Mouse (Mus musculus) layer of hippocampus, adult 9-11 months (tissue): ENCODE results near the gene AW011738.

ENCODE experiments used
- DNase-seq: peaks from one replicate; pipeline ENCODE4 v3.0.0; 2022

AW011738 gene

DNA sequence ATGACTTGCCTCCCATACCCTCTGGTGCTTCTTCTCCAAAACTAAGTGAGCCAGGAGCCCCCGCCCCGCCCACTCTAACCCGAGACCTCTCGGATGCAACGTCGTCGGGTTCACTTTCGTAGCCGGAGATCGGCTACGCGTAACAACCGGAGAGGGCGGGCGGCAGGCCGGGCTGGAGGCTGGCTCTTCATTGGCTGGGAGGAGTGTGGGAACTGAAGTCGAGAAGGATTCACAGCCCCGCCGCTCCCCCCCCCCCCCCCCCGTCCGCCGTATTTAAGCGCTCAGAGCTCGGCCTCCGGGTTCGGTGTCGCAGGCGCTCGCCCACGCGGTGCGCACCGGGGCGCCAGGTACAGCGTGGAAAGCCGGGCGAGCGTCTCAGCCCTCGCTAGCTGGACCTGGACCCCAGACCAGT is at the start of gene AW011738:
AW011738 (plus strand) TSS at position 304 of the 412 bp plus-strand sequence.
- DNase-seq, result peak; percentile 74

DNA sequence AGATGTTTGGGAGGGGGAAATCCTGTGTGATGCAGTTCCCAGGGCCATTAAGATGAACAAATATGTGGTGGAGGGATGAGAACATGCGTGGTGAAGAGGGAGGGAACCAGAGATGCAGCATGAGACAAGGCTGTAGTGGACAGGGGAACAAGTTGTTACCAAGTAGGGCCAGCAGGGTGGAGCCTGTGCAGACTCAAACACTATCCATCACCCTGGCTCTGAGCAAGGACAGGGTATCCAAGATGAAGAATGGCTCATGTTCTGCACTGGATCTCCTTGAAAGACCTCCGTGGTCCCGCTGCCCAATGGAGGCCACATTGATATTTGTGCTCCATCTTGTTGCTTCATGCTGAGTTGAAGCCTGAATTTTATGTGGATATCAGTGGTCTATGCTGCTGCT is 48.3 kb upstream of the AW011738 start:
- no peak for DNase-seq

- peak; percentile 1 for DNase-seq
Observed at GRCm38 (mm10) chr4:156166477-156166876, 36.6 kb upstream of the AW011738 start.

DNA sequence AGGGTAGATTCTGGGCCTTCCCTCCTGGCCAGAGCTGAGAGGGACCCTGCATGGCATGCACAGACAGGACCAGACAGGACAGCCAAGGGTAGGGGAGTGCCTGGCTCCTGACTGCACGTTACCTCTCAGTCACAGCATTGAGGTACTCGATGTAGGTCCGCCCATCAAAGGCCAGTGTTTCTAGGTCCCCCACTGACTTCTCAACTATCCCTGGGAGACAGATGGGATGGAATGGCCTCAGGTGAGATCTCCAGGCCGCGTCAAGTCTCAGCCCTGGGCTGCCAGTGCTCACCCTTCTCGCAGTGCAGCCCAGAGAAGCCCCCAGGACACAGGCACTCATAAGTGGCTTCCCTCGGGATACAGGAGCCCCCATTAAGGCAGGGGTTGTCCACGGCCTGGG is 34.5 kb upstream of the AW011738 start:
- no peak for DNase-seq

GRCm38 (mm10) chr4:156169129-156169528 is 34.0 kb upstream of the AW011738 start:
- peak; percentile 1 for DNase-seq

- DNase-seq, result no peak
Observed at GRCm38 (mm10) chr4:156171828-156172227, 31.3 kb upstream of the AW011738 start.

GRCm38 (mm10) chr4:156177630-156178029 is 25.5 kb upstream of the AW011738 start:
- DNase-seq, result no peak

DNA sequence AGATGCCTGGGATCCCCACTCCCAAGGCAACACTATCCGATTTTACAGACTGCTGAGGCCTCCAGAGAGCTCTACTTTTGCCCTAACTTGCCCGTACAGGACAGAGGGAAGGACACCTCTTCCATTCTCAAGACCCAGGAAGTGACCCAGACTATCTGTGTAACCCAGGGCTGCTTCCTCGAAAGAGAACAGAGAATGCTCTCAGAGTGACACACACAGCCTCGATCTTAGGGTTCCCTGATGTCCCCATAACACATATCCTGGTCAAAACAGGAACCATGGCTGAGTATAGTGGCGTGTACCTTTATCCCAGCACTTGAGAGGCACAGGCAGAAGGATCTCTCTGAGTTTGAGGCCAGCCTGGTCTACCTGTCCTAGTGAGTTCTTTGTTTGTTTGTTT is 19.4 kb upstream of the AW011738 start:
- no peak for DNase-seq

GRCm38 (mm10) chr4:156184291-156184954 is 18.7 kb upstream of the AW011738 start:
- DNase-seq, result no peak

DNA sequence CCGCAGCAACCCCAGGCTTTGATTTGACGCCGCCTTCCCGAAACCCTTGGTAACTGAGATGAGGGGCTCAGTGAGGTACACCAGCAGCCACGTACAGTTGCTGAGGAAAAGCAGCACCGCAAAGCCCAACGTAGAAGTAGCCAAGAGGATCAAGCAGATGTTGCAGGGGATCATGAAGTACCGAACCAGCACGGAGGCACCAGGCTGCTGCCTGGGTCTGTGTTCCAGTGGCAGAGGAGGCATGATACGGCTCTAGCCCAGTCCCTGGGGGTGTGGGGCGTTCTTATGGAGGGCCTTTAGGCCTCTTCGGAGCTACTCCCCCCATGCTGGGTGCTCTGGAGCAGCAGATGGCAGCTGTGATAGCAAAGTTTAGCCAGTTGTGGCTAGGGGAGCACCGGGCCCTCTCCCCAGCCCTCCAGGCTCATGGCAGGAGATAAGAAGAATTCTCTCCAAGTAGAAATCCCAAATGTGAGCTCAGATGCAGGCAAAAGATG is 17.6 kb upstream of the AW011738 start:
- no peak for DNase-seq

- DNase-seq, result peak; percentile 32
Observed at GRCm38 (mm10) chr4:156185950-156186850, 16.9 kb upstream of the AW011738 start.

GRCm38 (mm10) chr4:156188162-156188810 is 14.8 kb upstream of the AW011738 start:
- no peak for DNase-seq

GRCm38 (mm10) chr4:156188811-156189323 is 14.2 kb upstream of the AW011738 start:
- DNase-seq, result peak; percentile 42

DNA sequence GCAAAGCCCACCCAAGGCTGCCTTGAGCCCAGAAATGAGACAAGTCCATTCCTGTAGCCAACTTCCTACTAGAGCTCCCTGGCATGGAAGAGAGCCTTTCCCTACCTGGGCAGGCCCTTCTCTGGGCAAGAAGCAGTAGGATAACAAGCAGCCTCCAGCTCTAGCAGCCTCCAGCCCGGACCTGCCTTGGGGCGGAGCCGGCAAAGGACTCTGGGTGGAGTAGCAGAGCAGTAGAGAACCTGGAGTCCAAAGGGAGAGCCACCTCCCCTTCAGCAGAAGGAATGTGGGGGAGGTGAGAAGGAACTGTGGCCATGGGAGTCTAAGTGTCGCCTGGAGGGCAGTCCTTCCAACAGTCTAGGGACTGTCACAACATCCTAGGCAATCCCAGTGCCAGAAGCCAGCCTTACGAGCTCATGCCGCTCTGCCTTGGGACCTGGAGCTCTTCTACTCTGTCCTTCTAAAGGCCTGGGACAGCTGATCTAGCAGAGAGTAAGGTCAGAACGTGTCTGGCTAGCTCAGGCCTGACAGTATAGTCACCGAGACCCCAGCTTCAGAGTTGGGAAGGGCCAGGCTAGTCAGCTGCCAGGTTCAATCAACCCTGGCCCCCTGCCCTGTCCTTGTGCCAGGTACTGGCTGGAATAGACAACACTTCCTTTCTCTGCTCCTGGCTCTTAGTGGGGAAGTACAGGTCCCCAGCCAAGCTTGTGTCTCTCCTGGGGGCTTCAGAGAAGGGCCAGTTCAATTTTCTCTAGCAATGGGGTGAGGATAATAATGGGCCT is 10.5 kb upstream of the AW011738 start:
- no peak for DNase-seq

- DNase-seq, result no peak
Observed at GRCm38 (mm10) chr4:156193200-156193590, 9.9 kb upstream of the AW011738 start.

- DNase-seq, result no peak
Observed at GRCm38 (mm10) chr4:156193906-156194305, 9.2 kb upstream of the AW011738 start.

GRCm38 (mm10) chr4:156194346-156194745 is 8.8 kb upstream of the AW011738 start:
- no peak for DNase-seq

- peak; percentile 20 for DNase-seq
Observed at GRCm38 (mm10) chr4:156195927-156196870, 6.9 kb upstream of the AW011738 start.

- peak; percentile 42 for DNase-seq
Observed at GRCm38 (mm10) chr4:156197131-156197828, 5.8 kb upstream of the AW011738 start, which contains the start of gene Agrn. TSS of gene Agrn (minus strand) at chr4:156197488.

DNA sequence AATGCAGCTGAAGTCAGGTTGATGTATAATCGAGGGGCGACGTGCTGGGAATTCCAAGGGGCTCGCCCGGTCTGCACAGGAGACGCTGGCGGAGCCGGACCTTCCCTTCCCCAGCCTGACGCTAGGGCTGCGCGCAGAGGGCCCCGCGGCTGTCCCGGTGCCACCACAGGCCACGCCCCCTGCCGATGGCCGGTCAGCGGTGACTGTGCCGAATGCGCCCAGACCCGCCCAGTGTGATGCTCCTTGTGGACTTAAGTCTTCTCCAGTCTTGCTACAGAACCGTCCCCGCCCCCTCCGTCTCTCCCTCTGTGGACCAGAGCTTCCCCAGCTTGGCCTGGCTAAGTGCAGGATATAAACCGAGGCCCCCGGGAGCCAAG is 5.3 kb upstream of the AW011738 start:
- DNase-seq, result peak; percentile 87
